Mouse (Mus musculus): Measurements from ENCODE around the gene Fam196a. TPM values are rescaled to one million over a fixed set of nuclear protein-coding genes. Genes with fewer than 3 reads are reported as not detected.

The Fam196a gene
- 1.4 and 2.1 TPM in 2 replicates for polyA plus RNA-seq (2014; fragmentation: Nextera tagmentation; extraction: Ambion mirVana)

DNA sequence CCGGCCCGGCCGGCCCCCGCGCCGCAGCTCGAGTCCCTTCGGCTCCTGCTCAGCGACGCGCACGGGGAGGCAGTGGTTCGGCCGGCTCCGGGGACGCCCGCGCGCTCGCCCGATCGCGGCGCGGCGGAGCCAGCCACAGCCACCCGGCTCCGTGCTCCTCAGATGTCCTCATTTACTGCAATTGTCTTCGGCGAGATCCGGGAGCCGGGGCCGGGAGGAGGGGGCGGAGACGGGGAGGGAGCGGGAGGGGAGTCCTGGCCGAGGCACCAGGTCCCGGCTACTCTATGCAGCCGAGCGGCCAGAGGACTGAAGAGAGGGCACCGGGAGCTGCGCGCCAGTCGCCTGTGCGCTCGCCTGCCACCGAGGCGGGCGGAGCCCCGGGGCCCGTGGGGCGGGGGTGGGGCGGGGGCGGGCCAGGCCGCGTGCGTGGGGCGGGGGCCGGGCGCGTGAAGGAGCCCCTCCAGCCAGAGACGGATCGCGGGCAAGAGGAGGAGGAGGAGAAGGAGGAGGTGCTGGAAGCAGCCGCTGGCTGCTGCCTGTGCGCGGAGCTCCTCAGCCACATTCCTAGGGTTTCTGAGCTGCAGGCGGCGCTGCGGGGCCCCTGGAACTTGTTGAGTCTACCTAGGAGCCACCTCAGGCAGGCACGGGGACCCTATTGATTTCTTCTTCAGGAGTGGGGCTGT, at the start of gene Fam196a:
Gene Fam196a (minus strand): TSS at position 504 of the 683 bp plus-strand sequence.
- peaks cover 10% of the 10 kb centered on the region for H3K4me1 ChIP-seq (ENCODE audit: control insufficient read depth, insufficient read depth, low read length)
- H3K9me3 ChIP-seq (ENCODE audit: control insufficient read depth, low read length) = no peaks in the 10 kb centered on the region
- H3K36me3 ChIP-seq (ENCODE audit: control insufficient read depth, insufficient read depth, low read length) = no peaks in the 10 kb centered on the region
- no peak within 1 kb of the TSS for H3K27ac ChIP-seq (ENCODE audit: low read depth, low read length)
- ATAC-seq (ENCODE audit: low FRiP score) (peak; percentile 89), DNase-seq (ENCODE audit: low spot score, missing footprints) (peak; percentile 92)
- peaks cover 24% of the 10 kb centered on the region for H3K27me3 ChIP-seq (ENCODE audit: control insufficient read depth, insufficient read depth, low read length)
- peak within 1 kb of the TSS; percentile 50 for H3K4me3 ChIP-seq (ENCODE audit: low read depth, low read length)
- H3K9ac ChIP-seq (ENCODE audit: low read length) = peak within 1 kb of the TSS; percentile 47
- peak within 1 kb of the TSS; percentile 82 for H3K4me2 ChIP-seq
- WGBS = under 1% methylated on average over 46 of the region's 71 CpGs

DNA sequence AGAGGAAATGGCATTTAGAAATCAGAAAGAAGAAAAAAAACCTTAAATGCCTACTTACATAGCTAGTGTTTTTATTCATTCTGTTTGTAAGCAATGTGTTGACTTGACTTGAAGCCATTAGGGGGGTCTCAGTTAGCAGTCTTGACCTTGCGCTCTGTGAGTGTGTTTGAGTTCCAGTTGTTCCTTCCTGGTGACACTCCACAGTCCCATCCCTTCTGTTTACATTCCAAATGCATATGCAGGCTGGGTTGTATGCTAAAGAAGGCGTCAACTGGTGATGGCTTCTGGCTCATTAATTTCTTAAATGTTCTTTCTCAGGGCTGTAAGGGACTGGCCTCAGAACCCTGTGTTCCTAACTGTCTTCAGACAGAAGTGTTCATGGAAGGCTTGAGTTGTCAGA, 23.4 kb upstream of the Fam196a start:
- H3K4me1 ChIP-seq (ENCODE audit: control insufficient read depth, insufficient read depth, low read length) = no peaks in the 10 kb centered on the region
- no peak for ATAC-seq (ENCODE audit: low FRiP score)
- H3K9ac ChIP-seq (ENCODE audit: low read length) = no peak overlapping the region
- no peaks in the 10 kb centered on the region for H3K27me3 ChIP-seq (ENCODE audit: control insufficient read depth, insufficient read depth, low read length)
- H3K4me3 ChIP-seq (ENCODE audit: low read depth, low read length) = no peak overlapping the region
- no peaks in the 10 kb centered on the region for H3K9me3 ChIP-seq (ENCODE audit: control insufficient read depth, low read length)
- H3K4me2 ChIP-seq = no peak overlapping the region
- 88% methylated on average over 2 of the region's 2 CpGs for WGBS
- no peak for DNase-seq (ENCODE audit: low spot score, missing footprints)
- no peaks in the 10 kb centered on the region for H3K36me3 ChIP-seq (ENCODE audit: control insufficient read depth, insufficient read depth, low read length)
- H3K27ac ChIP-seq (ENCODE audit: low read depth, low read length) = no peak overlapping the region

DNA sequence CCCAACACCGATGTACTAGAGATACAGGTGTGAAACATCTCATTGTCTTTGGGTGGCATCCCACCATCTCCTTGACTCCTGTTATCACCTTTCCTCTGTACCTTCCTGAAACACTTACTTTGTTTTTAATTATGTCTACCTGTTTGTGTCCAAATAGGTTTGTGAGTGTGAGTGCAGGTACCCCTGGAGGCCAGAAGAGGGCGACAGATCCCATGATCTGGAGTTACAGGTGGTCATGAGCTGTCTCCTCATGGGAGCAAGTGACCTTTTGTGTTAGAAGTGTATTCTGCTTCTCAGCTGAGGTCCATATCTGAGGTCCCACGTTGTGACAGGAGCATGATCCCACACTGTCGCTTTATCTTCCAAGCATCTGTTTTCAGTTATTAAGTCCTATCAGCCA, 22.6 kb upstream of the Fam196a start:
- 65% methylated on average over 4 of the region's 4 CpGs for WGBS
- DNase-seq (ENCODE audit: low spot score, missing footprints) (no peak), ATAC-seq (ENCODE audit: low FRiP score) (no peak)
- Histone ChIP-seq H3K4me3 (ENCODE audit: low read depth, low read length) (no peak overlapping the region), H3K4me2 (no peak overlapping the region), H3K27ac (ENCODE audit: low read depth, low read length) (no peak overlapping the region), H3K4me1 (ENCODE audit: control insufficient read depth, insufficient read depth, low read length) (no peaks in the 10 kb centered on the region), H3K9ac (ENCODE audit: low read length) (no peak overlapping the region), H3K9me3 (ENCODE audit: control insufficient read depth, low read length) (no peaks in the 10 kb centered on the region), H3K27me3 (ENCODE audit: control insufficient read depth, insufficient read depth, low read length) (no peaks in the 10 kb centered on the region), H3K36me3 (ENCODE audit: control insufficient read depth, insufficient read depth, low read length) (no peaks in the 10 kb centered on the region)

DNA sequence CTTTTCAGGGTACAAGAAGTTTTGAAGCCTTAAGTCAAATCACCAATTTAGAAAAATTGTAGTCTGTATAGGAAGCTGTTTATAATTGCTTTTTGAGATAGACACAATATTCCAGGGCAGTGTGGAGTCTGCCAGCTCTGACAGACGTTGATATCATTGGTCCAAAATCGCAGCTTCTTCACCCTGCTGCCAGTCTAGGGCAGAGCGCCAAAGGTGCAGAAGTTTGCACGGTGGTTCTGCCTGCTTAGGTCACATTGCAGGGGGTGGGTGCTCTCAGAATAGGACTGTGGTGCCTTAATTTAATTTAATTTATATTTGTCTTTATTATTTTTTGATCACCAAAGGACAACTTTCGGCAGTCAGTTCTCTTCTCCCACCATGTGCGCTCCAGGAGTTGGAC, 20.9 kb upstream of the Fam196a start:
- H3K9me3 ChIP-seq (ENCODE audit: control insufficient read depth, low read length) = no peaks in the 10 kb centered on the region
- H3K4me3 ChIP-seq (ENCODE audit: low read depth, low read length) = no peak overlapping the region
- H3K4me1 ChIP-seq (ENCODE audit: control insufficient read depth, insufficient read depth, low read length) = no peaks in the 10 kb centered on the region
- H3K27me3 ChIP-seq (ENCODE audit: control insufficient read depth, insufficient read depth, low read length) = no peaks in the 10 kb centered on the region
- no peak overlapping the region for H3K4me2 ChIP-seq
- ATAC-seq (ENCODE audit: low FRiP score) (no peak), DNase-seq (ENCODE audit: low spot score, missing footprints) (no peak)
- no peak overlapping the region for H3K9ac ChIP-seq (ENCODE audit: low read length)
- H3K27ac ChIP-seq (ENCODE audit: low read depth, low read length) = no peak overlapping the region
- no peaks in the 10 kb centered on the region for H3K36me3 ChIP-seq (ENCODE audit: control insufficient read depth, insufficient read depth, low read length)
- WGBS = 93% methylated on average over 6 of the region's 6 CpGs

DNA sequence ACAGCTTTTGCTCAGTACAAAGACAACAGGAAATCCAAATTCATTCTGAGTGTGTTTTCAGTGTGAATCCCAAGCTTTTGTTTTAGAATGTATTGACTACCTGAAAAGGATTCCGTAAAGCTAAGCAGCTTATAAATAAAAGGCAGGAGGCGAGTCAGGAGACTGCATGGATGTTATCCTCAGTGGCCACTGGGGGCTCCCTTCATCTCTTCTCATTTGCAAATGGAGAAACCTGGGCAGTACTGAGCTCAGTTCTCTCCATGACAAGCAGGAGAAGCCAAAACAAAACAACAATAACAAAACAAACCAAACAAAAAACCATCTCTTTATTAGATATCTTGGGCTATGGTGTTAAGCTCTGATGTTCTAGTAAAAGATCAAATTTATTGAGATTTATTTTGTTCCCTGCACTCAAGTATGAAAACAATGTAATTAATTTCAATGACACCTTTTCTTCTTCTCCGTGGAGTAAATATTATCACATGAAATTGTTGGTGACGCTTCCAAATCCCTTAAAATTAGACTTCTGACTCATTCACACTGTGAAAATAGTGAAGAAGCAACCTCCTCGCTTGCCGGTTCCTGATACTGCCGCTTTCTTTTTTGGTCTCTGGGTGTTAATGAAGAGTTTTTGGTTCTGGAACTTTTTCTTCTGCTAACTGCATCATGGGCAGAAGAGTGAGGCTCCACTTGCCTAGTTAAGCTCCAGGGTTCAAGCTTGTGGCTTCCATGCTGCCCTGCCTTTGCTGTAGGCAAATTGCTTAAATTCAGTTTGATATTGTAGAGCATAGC, 7.9 kb upstream of the Fam196a start:
- no peaks in the 10 kb centered on the region for H3K9me3 ChIP-seq (ENCODE audit: control insufficient read depth, low read length)
- ATAC-seq (ENCODE audit: low FRiP score) = no peak
- H3K4me1 ChIP-seq (ENCODE audit: control insufficient read depth, insufficient read depth, low read length) = no peaks in the 10 kb centered on the region
- no peaks in the 10 kb centered on the region for H3K27me3 ChIP-seq (ENCODE audit: control insufficient read depth, insufficient read depth, low read length)
- no peak overlapping the region for H3K9ac ChIP-seq (ENCODE audit: low read length)
- H3K4me2 ChIP-seq = no peak overlapping the region
- WGBS = 72% methylated on average over 7 of the region's 7 CpGs
- H3K27ac ChIP-seq (ENCODE audit: low read depth, low read length) = no peak overlapping the region
- H3K4me3 ChIP-seq (ENCODE audit: low read depth, low read length) = no peak overlapping the region
- no peak for DNase-seq (ENCODE audit: low spot score, missing footprints)
- no peaks in the 10 kb centered on the region for H3K36me3 ChIP-seq (ENCODE audit: control insufficient read depth, insufficient read depth, low read length)

DNA sequence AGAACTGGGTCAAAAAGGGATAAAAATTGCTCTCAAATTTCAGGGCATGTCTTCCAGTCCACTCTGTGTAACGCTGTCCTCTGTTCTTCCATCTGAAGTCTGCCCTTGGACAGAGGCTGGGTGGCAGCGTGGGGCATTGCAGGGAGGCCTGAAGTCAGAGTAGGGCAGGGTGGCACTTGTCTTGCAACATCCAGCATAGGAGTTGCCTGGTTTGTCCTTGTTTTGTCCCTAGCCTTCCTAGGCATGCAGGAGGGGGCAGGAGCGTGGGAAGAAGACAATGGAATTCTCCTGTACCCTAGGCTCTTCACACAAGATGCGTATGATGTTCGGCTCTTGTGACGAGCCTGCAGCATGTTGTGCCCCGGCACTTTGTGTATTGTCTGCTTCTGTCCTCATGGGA, 5.5 kb upstream of the Fam196a start:
- DNase-seq (ENCODE audit: low spot score, missing footprints) (no peak), ATAC-seq (ENCODE audit: low FRiP score) (no peak)
- Histone ChIP-seq H3K27ac (ENCODE audit: low read depth, low read length) (no peak overlapping the region), H3K36me3 (ENCODE audit: control insufficient read depth, insufficient read depth, low read length) (no peaks in the 10 kb centered on the region), H3K9ac (ENCODE audit: low read length) (no peak overlapping the region), H3K9me3 (ENCODE audit: control insufficient read depth, low read length) (no peaks in the 10 kb centered on the region), H3K4me2 (no peak overlapping the region), H3K4me3 (ENCODE audit: low read depth, low read length) (no peak overlapping the region), H3K27me3 (ENCODE audit: control insufficient read depth, insufficient read depth, low read length) (no peaks in the 10 kb centered on the region; the same call in 1 of the 2 replicates), H3K4me1 (ENCODE audit: control insufficient read depth, insufficient read depth, low read length) (no peaks in the 10 kb centered on the region; the same call in 1 of the 2 replicates)
- 80% methylated on average over 7 of the region's 7 CpGs for WGBS

DNA sequence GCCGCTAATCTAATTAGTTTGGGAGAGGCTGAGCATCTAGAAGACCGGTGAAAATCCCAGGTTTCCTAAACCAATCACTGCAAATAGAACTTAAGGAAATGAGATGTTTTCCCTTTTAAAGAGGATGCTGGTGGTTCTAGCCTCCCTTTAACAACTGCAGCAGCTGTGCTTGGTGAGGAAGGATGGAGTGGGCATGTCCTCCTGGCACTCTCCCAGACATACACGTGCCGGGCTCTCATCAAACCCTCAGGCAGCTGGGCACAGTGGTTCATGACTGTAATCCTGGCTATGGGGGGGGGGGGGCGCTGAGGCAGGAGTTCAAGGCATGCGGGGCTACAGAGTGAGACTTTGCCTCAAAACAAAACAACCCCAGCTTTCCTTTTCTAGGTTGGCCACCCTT, 4.8 kb upstream of the Fam196a start:
- DNase-seq (ENCODE audit: low spot score, missing footprints) = no peak
- WGBS = 69% methylated on average over 5 of the region's 6 CpGs
- Histone ChIP-seq H3K36me3 (ENCODE audit: control insufficient read depth, insufficient read depth, low read length) (no peaks in the 10 kb centered on the region), H3K9ac (ENCODE audit: low read length) (no peak overlapping the region), H3K27me3 (ENCODE audit: control insufficient read depth, insufficient read depth, low read length) (peaks cover 3% of the 10 kb centered on the region; the same call in 1 of the 2 replicates), H3K27ac (ENCODE audit: low read depth, low read length) (no peak overlapping the region), H3K4me1 (ENCODE audit: control insufficient read depth, insufficient read depth, low read length) (peaks cover 3% of the 10 kb centered on the region), H3K4me2 (no peak overlapping the region), H3K4me3 (ENCODE audit: low read depth, low read length) (no peak overlapping the region), H3K9me3 (ENCODE audit: control insufficient read depth, low read length) (no peaks in the 10 kb centered on the region)
- ATAC-seq (ENCODE audit: low FRiP score) = no peak

DNA sequence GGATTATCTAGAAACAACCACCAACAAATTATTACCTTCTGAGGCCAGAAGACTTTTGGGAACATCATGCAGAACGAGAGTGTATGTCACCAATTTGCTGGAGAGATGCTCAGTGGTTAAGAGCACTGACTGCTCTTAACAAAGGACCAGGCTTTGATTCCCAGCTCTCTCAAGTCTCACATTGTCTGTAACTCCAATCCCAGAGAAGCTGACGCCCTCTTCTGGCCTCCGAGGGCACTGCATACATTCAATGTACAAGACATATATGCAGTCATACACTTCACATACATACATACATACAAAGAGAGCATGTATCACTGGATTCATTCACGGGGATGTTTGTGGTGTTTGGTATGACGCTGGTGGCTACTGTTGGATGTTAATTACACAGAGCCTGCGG, 3.7 kb upstream of the Fam196a start:
- Histone ChIP-seq H3K36me3 (ENCODE audit: control insufficient read depth, insufficient read depth, low read length) (no peaks in the 10 kb centered on the region), H3K9me3 (ENCODE audit: control insufficient read depth, low read length) (no peaks in the 10 kb centered on the region), H3K9ac (ENCODE audit: low read length) (no peak overlapping the region), H3K4me3 (ENCODE audit: low read depth, low read length) (no peak overlapping the region), H3K27ac (ENCODE audit: low read depth, low read length) (no peak overlapping the region), H3K27me3 (ENCODE audit: control insufficient read depth, insufficient read depth, low read length) (peaks cover 13% of the 10 kb centered on the region), H3K4me2 (no peak overlapping the region), H3K4me1 (ENCODE audit: control insufficient read depth, insufficient read depth, low read length) (peaks cover 10% of the 10 kb centered on the region)
- 92% methylated on average over 6 of the region's 6 CpGs for WGBS
- ATAC-seq (ENCODE audit: low FRiP score) = no peak
- DNase-seq (ENCODE audit: low spot score, missing footprints) = no peak

DNA sequence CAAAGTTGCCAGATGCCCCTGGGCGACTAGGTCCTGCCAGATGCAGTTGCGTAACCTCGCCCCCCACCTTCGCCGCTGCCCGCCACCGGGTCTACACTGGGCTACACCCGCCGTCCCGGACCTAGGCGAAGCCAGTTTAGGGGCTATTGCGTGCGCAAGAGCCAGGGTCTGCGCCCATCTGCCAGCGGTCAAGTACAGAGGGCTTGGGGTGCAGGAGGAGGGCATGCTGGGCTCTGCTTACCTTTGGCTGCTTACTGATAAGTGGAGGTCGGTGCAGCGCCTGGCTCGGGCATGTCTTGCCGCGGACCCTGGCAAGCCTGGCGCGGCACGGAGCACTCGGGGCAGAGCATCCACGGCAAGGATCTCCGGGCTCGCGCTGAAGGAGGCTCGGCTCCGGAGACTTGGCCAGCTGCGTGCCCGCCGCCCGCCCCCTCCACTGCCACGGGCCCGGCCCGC, 731 bp downstream of the Fam196a start:
- Histone ChIP-seq H3K27ac (ENCODE audit: low read depth, low read length) (no peak overlapping the region), H3K4me2 (peak overlapping the region; percentile 82), H3K9me3 (ENCODE audit: control insufficient read depth, low read length) (no peaks in the 10 kb centered on the region), H3K36me3 (ENCODE audit: control insufficient read depth, insufficient read depth, low read length) (no peaks in the 10 kb centered on the region), H3K9ac (ENCODE audit: low read length) (peak overlapping the region; percentile 45; the same call in 1 of the 2 replicates), H3K27me3 (ENCODE audit: control insufficient read depth, insufficient read depth, low read length) (peaks cover 24% of the 10 kb centered on the region), H3K4me1 (ENCODE audit: control insufficient read depth, insufficient read depth, low read length) (peaks cover 10% of the 10 kb centered on the region), H3K4me3 (ENCODE audit: low read depth, low read length) (peak overlapping the region; percentile 50)
- 1% methylated on average over 35 of the region's 37 CpGs for WGBS
- ATAC-seq (ENCODE audit: low FRiP score) = peak; percentile 68
- DNase-seq (ENCODE audit: low spot score, missing footprints) = peak; percentile 93
